Mouse (Mus musculus) brain, embryonic 14.5 days (tissue): ENCODE measurements around the gene Abcc4. TPM values are rescaled to one million over a fixed set of nuclear protein-coding genes. Genes with fewer than 3 reads are reported as not detected.
A peak's percentile ranks its signal among the peaks of the same experiment; 100 is the strongest.
"Not testable (repeated sequence)": the region's sequence is repeated elsewhere in the genome, so short reads cannot be mapped to it uniquely, and the experiment has no call there.

Experiments used
- DNase-seq: peaks from one replicate; pipeline ENCODE4 v3.0.0-alpha.2; 2011; ENCODE audit warnings: low read depth
- CTCF ChIP-seq: fragments of 200-500 bp; IDR thresholded peaks from 2 replicates; pipeline ENCODE4 v1.5.1; 2012; ENCODE audit warnings: inconsistent platforms, mild to moderate bottlenecking, moderate library complexity, borderline replicate concordance; ENCODE audit not compliant: insufficient read depth, insufficient read length; ENCODE audit errors: extremely low read depth
- POLR2A ChIP-seq: fragments of 200-500 bp; IDR thresholded peaks from 2 replicates; pipeline ENCODE4 v1.6.1; 2012; ENCODE audit warnings: mild to moderate bottlenecking, inconsistent platforms, borderline replicate concordance; ENCODE audit not compliant: poor library complexity, insufficient read depth, insufficient read length, severe bottlenecking; ENCODE audit errors: extremely low read depth
- polyA plus RNA-seq: library from polyadenylated mRNA; depleted of rRNA; stranded (reverse); fragments of >200 nt; gene quantifications from 2 replicates; pipeline ENCODE4 v1.2.3, GENCODE M21; 2012

Gene Abcc4
- polyA plus RNA-seq, 1 experiment, result 1.7 TPM

DNA sequence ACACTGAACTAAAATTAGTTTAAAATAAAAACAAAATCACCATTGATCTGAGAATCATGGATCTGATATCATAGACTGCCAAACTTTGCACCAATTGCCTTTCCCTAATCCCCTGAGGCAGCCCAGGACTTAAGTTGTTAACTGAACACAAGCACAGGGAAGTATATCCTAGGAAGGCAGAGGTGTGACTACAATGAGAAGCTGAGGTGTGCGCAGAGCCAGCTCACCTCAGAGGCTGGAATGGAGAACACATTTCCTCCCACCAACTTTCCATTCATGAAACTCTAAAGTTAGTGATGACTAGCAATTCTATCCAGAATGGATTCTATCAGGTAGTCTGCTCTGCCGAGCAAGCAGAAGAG lies 56.1 kb downstream of the Abcc4 start:
- TF ChIP-seq POLR2A (no peak), CTCF (no peak)
- DNase-seq, result no peak

DNA sequence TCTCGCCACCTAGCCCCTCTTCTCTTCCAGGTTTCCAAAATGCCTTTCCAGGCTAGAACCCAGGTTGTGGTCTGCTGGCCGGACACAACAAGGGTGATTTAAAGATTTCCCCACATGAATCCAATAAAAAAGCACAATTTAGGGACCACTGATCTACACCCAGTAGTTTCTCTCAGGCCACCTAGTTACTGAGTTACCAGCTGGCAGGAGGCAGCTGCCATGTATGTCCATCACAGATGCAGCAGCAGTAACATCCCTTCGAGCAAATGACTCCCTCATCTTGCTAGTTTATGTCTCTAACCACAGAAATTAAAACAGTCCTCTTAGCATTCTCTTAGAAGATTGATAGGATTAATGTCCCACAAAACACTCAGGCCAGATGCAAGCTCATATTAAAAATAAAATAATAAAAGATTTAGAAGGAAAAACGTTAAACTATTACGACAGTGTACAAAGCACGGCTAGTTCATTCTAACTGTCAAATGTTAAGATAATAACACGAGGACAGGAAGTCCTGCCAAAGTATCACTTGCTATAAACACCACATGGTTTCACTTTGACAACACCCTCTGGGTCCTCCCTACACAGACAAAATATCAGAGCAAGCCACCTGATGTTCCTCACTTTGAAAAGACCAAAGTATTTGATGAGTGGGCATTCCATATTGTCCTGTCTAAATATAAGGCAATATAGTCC lies 56.7 kb downstream of the Abcc4 start:
- TF ChIP-seq POLR2A (no peak), CTCF (no peak)
- no peak for DNase-seq

DNA sequence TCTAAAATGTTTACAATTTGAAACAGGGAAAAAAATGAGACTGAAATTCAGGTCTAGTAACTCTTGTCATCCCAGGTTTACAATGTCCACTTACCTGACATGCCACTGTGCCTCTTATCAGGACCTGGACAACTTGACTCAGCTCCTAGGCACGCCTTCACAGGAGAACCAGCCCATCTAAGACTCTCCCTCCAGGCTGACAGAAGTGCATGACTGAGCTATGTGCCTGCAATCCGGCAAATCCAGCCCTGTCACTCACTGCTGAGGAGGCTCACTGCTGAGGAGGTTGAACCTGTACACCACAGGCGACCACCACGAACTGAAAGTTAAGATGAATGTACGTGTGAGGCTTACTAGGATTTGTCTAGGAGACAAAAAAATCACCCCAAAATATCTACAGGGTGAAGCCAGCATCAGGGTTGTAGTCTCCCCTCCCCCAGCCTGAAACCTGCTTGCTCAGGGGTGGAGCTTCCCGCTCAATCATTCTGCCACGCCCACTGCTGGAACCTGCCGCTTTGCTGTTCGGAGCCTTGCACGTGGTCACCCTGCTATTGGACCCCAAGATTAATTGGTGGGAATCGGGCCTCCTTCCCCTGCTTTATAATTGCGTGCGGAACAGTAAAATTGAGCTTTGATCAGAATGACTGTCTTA lies 63.0 kb downstream of the Abcc4 start:
- DNase-seq, result not testable (repeated sequence)

DNA sequence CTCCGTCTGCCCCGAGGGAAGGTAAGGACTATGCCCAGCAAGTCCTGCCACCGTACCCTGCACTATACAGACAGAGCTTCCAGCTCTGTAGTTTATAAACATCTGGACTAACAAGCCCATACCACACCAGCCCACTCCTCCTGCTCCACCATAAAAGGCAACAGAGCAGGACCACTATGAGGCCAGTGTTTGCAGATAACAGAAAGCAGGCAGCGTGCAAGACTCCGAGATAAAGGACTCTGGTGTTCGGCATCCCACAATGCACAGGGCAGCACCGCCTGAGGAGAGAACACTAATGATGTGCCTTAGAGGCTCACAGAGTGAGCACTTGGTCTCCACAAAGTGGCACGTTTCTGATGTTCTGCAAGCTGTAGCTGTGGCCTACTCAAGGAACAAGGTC lies 63.9 kb downstream of the Abcc4 start:
- DNase-seq, result no peak

DNA sequence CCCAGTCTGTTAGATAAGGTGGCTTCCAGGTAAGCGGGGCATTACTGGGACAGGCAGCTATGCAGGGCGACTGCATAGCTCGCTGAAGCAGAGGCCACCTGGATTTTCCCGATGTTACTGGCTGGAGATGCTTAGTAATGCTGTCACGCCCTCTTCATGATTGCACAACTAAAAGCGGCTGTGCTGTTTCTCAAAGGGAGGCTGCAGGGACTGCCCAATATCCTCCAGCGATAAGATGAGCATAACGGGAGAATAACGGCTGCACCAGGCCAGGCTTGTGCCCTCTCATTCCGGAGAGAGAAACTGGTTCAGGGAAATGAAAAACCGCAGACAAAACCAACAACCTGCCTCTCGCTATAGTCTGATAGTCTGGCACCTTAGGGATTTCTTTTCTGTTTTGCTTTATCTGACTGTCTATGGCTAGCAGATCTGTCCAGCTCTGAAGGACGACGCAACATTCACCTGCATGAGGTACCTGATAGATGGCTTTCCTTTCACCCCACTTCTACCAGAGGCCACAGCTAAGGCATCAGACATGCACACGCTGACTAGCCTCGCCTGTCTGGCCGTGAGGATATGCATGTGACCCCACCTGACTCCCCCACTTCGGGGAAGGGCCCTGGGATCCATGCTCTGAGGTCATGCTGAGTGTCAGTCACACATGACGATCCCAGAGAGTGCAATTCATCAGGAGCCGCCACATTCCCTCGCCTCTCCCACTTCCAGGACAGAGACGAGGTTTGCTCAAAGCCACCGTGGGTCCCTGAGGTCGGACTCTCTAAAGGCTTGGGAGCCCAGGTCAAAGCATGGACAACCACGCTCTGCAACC lies 67.4 kb downstream of the Abcc4 start:
- TF ChIP-seq CTCF (no peak), POLR2A (no peak)
- no peak for DNase-seq

More for the DNA sequence above, 63.9 kb downstream of the Abcc4 start:
- TF ChIP-seq CTCF (no peak), POLR2A (no peak)

DNA sequence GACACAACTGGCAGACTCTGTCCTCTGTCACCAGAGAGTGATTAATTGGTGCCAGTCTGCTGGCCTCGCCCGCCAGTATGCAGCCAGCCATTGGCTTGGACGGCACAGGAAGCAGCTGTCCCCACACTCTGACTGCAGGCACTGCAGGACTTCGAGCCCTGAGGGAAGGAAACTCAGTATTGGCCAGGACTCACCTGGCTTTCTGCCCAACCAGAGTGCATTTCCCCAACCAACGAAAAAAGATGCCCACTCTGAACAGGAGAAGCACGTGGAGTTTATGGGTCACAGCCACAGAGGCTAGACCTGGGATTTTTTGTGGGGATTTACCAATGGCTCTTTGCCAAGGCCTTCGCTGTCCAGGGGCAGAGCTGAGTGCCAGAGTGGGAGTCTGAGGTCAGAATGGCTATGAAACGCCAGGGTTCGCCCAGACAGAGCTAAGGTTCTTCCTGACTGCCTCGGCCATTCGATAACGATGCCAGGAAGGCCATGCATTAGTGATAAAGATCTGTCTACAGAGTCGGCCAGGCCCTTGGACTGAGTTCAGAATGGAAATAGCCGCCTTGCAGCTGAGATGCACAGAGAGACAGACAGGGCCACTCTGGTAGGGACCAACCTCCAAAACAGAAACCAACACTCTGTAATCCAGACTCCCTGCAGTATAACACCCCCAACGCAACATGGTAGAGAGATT lies 70.4 kb downstream of the Abcc4 start:
- TF ChIP-seq CTCF, result no peak
- no peak for TF ChIP-seq POLR2A
- peak; percentile 82 for DNase-seq

DNA sequence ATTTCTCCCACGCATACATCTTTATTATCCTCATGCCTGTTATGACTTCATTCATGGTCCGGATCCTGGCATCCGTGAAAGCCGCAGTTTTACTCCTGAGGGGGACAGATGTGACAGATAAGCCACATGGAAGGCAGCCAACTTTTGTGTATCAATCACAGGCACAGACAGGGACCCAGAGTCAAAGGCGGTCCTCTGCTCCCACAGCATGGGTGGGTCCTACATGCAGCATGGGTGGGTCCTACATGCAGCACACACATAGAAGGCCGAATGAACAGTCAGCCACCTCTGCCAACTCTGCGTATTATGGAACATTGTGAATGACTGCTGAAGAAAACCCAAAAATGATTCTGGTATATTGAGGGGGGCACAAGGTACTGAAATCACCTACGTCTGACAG lies 76.4 kb downstream of the Abcc4 start:
- no peak for DNase-seq
- no peak for TF ChIP-seq CTCF
- no peak for TF ChIP-seq POLR2A

DNA sequence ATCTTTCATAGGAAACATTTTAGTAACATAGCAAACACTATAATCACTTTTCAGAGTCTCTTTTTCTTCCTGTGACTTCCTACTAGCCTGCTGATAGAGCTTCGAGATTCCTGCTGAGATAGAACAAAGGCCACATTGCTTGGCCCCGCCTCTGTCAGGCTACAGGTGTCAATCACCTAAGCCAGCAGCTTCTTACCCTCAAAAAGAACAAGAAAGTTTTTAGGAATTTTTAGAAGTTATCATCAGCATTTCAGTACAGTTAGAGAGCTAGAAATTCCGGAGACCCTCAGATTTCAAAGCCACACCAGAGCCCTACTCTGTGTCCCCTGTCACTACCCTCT lies 84.6 kb downstream of the Abcc4 start:
- DNase-seq, result no peak
- TF ChIP-seq POLR2A (no peak), CTCF (no peak)

DNA sequence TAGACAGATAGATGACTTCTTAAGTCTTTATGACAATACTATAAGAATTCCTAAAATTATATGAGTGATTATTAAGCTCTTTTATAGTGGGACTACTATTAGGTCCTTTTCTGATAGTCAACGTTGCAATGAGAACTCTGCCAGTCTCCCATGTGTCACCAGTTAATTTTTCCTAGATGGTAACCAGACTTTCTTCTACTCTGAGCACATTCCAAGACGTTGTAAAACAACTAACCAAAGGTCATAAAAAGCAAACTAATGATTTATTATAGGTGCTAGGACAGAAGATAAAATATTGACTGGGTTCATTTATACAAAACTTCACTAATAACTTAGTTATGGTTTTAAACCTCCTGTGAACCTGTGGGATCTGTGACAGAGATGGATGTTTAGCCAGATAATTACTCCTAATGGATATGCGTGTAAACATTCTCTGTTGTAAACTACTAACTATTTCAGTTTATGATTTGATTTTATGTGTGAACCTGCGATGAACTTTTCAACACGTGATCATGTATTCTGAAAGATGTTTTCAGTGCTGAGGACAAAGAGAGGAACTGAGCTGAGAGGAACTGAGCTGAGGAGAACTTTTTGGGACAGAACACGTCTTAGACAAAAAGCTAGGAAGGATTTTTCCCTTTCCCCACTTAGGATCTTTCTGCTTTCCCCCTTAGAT lies 85.1 kb downstream of the Abcc4 start:
- no peak for DNase-seq
- TF ChIP-seq CTCF, result no peak
- TF ChIP-seq POLR2A, result no peak

DNA sequence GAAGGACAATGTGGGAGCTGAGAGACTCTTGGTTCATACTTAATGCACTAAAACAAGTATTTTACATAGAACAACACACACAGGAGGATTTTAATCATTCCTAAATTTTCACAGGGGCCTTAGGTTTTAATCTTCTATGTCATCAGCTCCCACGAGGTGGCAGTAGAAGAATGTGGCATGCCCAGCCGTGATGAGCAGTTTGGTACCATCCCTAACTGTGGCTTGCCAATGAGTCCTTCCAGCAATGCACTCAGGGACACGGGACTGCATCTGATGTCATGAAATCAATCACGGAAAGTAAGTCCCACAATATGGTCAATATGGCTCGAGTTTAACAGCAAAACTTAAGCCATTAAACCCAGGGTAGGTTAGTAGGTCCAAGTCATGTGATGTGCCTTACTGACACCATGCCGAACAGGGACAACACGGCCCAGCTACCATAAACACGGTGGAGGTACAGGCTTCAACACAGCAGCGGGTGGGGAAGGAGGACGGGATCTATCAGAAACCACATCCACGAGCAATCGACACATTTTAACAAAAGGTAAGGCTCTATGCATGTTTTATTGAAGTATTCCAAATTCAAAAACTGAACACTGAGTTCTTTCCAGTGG lies 89.2 kb downstream of the Abcc4 start:
- TF ChIP-seq POLR2A, result no peak
- peak; percentile 69; the same call in 1 of the 2 replicates for TF ChIP-seq CTCF
- peak; percentile 82 for DNase-seq
